Mouse (Mus musculus) ES-E14 (cell line): Measurements from ENCODE around the gene Ccdc85c. TPM values are rescaled to one million over a fixed set of nuclear protein-coding genes. Genes with fewer than 3 reads are reported as not detected.
A peak's percentile ranks its signal among the peaks of the same experiment; 100 is the strongest.

ENCODE experiments used
- DNase-seq: peaks from one replicate; pipeline ENCODE4 v3.0.0-alpha.2; 2013; ENCODE audit warnings: low read depth, low spot score
- H3K27ac ChIP-seq: 2 replicates; pipeline ENCODE4 v1.5.1; 2012; ENCODE audit warnings: low read depth, mild to moderate bottlenecking, low read length, moderate library complexity, mixed read lengths; ENCODE audit not compliant: poor library complexity, insufficient read depth, severe bottlenecking
- H3K36me3 ChIP-seq: 2 replicates; pipeline ENCODE4 v1.6.1; 2012; ENCODE audit warnings: mild to moderate bottlenecking, low read length, moderate library complexity, mixed read lengths; ENCODE audit not compliant: control insufficient read depth, poor library complexity, insufficient read depth, severe bottlenecking
- H3K4me1 ChIP-seq, 2 experiments: fragments of 150-350 bp in 1 of 2; sonication (generic) in 1 of 2; 2 replicates each; pipeline ENCODE4 v1.6.1; 2012; ENCODE audit warnings: low read length in 2 of 2, mild to moderate bottlenecking in 1 of 2, mixed read lengths in 1 of 2; ENCODE audit not compliant: control insufficient read depth in 2 of 2, insufficient read depth in 2 of 2, poor library complexity in 1 of 2
- H3K4me3 ChIP-seq, 2 experiments: fragments of 150-350 bp in 1 of 2; sonication (generic) in 1 of 2; 2 replicates each; pipeline ENCODE4 v1.5.1; 2012; ENCODE audit warnings: low read length in 2 of 2, low read depth in 1 of 2, mild to moderate bottlenecking in 1 of 2, mixed read lengths in 1 of 2; ENCODE audit not compliant: insufficient read depth in 1 of 2, poor library complexity in 1 of 2, severe bottlenecking in 1 of 2
- H3K9ac ChIP-seq: 2 replicates; pipeline ENCODE4 v1.6.1; 2012; ENCODE audit warnings: low read depth, mild to moderate bottlenecking, low read length, mixed read lengths; ENCODE audit not compliant: poor library complexity, insufficient read depth, severe bottlenecking
- H3K9me3 ChIP-seq: fragments of 150-350 bp; sonication (generic); 2 replicates; pipeline ENCODE4 v1.6.1; 2012; ENCODE audit warnings: low read depth, mild to moderate bottlenecking, low read length; ENCODE audit not compliant: control insufficient read depth, insufficient read depth
- CHD2 ChIP-seq: IDR thresholded peaks from 2 replicates; pipeline ENCODE4 v1.6.1; 2014; ENCODE audit warnings: mild to moderate bottlenecking, low read depth, low read length, inconsistent platforms
- HCFC1 ChIP-seq: IDR thresholded peaks from 2 replicates; pipeline ENCODE4 v1.6.1; 2012; ENCODE audit warnings: low read length, inconsistent platforms, borderline replicate concordance; ENCODE audit not compliant: insufficient read depth
- MAFK ChIP-seq: IDR thresholded peaks from 2 replicates; pipeline ENCODE4 v1.6.1; 2014; ENCODE audit warnings: mild to moderate bottlenecking, low read depth, low read length, inconsistent platforms; ENCODE audit not compliant: insufficient read depth
- ZC3H11A ChIP-seq: IDR thresholded peaks from 2 replicates; pipeline ENCODE4 v1.6.1; 2012; ENCODE audit warnings: low read depth, mild to moderate bottlenecking, inconsistent platforms, low read length, borderline replicate concordance
- ZNF384 ChIP-seq: IDR thresholded peaks from 2 replicates; pipeline ENCODE4 v1.6.1; 2012; ENCODE audit warnings: low read depth, low read length, inconsistent platforms
- in situ Hi-C, 2 experiments: fragments of 600-800 bp; cut with MboI; formaldehyde crosslinking; loops; one replicate each; pipeline ENCODE4 v1.15.1; 2025; ENCODE audit warnings: low sequenced_read_pairs in 2 of 2, inconsistent platforms in 1 of 2; ENCODE audit not compliant: unreplicated experiment in 2 of 2
- total RNA-seq: library from RNA; depleted of rRNA; stranded (reverse); fragments of 300-350 nt; gene quantifications from 2 replicates; pipeline ENCODE4 v1.2.3, GENCODE M21; 2012

Gene Ccdc85c
- total RNA-seq, 1 experiment: 21.9 TPM

DNA sequence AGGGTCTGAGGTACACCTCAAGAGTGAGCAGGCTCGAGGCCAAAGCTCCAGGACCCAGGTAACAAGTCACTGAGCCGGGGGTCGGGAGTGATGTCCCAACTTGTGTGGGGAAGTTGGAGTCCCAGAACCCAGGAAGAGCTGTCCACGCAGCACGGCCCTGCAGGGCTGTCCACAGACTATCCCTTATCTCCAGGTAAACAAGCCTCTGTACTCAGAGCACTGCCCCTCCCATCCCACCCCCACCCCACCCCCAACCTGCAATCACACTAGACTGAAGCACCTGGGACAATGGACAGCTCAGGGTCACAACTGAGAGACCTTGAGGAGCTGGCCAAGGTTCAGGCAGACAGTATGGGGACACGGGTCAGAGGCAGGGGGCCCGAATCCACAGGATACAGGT lies 10.3 kb downstream of the Ccdc85c start:
- TF ChIP-seq CHD2 (no peak), ZNF384 (no peak), ZC3H11A (no peak), HCFC1 (no peak), MAFK (no peak)
- Histone ChIP-seq H3K4me1 (peaks cover 0 to 23% of the 10 kb centered on the region in 2 experiments; a peak in 2 of 4 replicates), H3K27ac (no peak overlapping the region), H3K36me3 (no peaks in the 10 kb centered on the region), H3K9ac (no peak overlapping the region), H3K4me3 (no peak overlapping the region), H3K9me3 (no peaks in the 10 kb centered on the region)
- no peak for DNase-seq
- in situ Hi-C loops: no loop called here

DNA sequence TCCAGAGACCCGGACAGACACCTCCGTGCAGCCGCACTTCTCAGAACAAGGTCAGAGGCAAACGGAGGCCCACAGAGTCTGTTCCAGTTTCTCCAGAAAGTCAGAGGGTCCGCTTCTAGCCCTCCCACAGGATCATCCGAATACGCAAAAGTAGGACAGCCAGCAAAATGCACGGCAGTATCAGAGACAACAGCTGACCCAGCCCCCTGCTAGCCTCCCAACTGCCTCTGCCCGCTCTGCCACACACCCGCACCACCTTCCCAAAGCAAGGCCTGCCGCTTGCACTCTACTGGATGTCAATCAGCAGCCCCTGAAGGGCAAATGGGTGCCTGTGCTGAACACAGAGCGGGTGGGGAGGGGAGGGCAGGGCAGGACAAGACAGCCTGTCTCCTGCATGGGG lies 14.3 kb downstream of the Ccdc85c start:
- Histone ChIP-seq H3K4me1 (peaks cover 0 to 23% of the 10 kb centered on the region in 2 experiments; a peak in 1 of 4 replicates), H3K27ac (no peak overlapping the region), H3K36me3 (no peaks in the 10 kb centered on the region), H3K9ac (no peak overlapping the region), H3K9me3 (no peaks in the 10 kb centered on the region), H3K4me3 (no peak overlapping the region)
- TF ChIP-seq ZNF384 (no peak), CHD2 (no peak), ZC3H11A (no peak), MAFK (no peak), HCFC1 (no peak)
- no peak for DNase-seq
- in situ Hi-C loops: no loop called here

DNA sequence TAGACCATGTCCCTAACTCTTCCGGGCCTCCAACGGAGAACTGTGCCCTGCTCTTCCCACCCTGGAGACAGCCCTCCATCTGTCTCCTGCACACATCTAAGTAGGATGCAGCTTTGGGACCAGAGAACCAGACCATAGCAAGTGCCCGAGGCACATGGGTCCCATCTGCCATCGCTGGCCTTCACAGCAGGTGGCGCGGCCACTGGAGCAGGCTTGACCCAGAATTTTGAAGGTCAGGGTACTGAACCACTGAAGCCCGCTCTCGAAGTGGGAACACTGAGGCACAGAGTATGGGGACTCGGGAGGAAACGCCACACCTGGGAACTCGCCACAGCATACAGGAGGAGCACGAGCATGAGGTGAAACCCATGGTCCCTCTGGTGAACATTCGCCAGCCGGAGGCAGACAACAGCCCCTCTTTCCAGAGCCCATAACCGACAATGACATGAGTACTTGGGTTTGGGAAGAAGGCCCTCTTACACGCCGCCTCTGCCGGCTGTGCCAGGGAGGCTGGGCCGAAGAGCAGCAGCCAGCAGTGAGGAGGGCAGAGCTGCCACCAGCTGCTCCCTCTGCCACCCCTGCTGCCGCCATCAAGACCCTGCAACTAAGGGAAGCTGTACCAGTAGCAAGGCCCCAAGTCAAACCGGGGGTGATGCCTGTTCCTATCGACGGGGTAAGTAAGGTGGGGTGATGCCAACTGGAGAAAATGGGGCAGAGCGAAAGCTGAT lies 15.7 kb downstream of the Ccdc85c start:
- in situ Hi-C loops: no loop called here
- TF ChIP-seq CHD2 (no peak), HCFC1 (no peak), ZNF384 (no peak), MAFK (no peak), ZC3H11A (no peak)
- Histone ChIP-seq H3K4me1 (peaks cover 0 to 21% of the 10 kb centered on the region in 2 experiments; a peak in 2 of 4 replicates), H3K4me3 (no peak overlapping the region), H3K9me3 (no peaks in the 10 kb centered on the region), H3K9ac (0 out of 2 replicates have a peak overlapping the region, but pooled peaks have one; percentile 5), H3K27ac (no peak overlapping the region), H3K36me3 (no peaks in the 10 kb centered on the region)
- no peak for DNase-seq

DNA sequence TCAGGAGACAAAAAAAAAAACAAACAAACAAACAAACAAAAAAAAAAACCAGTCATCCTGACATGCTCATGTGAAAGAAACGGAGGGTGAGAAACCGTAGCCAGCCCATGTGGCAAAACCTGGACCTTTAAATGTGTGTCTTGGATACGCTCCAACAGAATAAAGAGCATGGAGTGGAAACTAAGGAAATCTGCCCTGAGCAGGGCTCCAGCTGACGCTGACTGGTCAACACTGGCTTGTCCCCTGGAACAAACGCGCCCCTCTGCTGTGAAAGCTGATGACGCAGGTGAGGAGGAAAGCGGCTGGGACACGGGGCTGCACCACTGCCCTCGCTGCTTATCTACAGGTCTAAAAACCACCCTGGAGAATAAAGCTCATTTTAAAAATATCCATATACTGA lies 18.5 kb downstream of the Ccdc85c start:
- H3K9ac ChIP-seq: no peak overlapping the region
- H3K9me3 ChIP-seq: no peaks in the 10 kb centered on the region
- no peak for DNase-seq
- in situ Hi-C loops: no loop called here
- H3K4me3 ChIP-seq: no peak overlapping the region
- no peaks in the 10 kb centered on the region for H3K36me3 ChIP-seq
- TF ChIP-seq MAFK: no peak
- H3K4me1 ChIP-seq: peaks cover 0 to 31% of the 10 kb centered on the region in 2 experiments; a peak in 2 of 4 replicates
- no peak overlapping the region for H3K27ac ChIP-seq

DNA sequence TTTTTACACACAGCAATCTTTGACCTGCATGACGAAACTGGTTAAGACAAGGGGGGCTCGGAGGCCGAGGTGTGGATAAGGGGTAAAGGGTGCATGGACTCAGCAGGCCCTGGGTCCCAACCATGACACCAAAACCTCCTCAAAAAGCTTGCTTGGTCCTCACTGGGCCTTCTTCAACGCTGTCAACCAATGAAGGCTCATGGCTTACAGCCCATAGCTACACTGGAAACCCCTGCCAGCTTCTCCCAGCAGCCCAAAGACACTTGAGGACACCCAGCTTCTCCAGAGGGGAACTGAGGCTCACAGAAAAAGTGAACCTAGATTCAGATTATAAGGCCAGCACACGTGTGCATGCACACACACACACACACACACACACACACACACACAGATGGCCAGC lies 19.3 kb downstream of the Ccdc85c start:
- no peak overlapping the region for H3K4me3 ChIP-seq

More for the DNA sequence above, 19.3 kb downstream of the Ccdc85c start:
- TF ChIP-seq MAFK (no peak), CHD2 (no peak), ZNF384 (no peak), HCFC1 (no peak), ZC3H11A (no peak)
- peaks cover 0 to 35% of the 10 kb centered on the region in 2 experiments; a peak in 3 of 4 replicates for H3K4me1 ChIP-seq
- no peak overlapping the region for H3K9ac ChIP-seq
- H3K9me3 ChIP-seq: no peaks in the 10 kb centered on the region
- in situ Hi-C loops: no loop called here
- no peak overlapping the region for H3K27ac ChIP-seq
- DNase-seq: no peak
- H3K36me3 ChIP-seq: no peaks in the 10 kb centered on the region
